Comparison of ENCODE assay signal across 21 mouse cellular contexts in the genomic region with DNA sequence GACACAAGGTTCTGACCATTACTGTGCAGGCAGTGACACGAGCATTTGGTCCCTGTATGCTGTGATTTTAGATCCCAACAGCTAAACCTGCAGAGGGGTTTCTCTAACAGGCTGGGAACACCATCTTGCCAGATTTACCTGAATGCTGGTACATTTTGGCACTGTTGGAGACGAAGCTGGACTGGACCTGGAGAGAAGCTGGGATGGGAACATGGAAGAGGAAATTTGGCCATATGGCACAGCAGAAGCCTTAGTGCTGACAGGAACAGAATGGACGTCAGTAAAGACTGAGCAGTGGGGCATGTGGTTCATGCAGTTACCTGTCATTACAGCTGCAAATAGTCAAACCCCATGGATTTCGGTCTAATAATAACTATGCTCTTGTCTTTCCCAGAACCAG.
DNase-seq lines count a peak whose midpoint lies in the region; TF ChIP-seq lines count a peak whose summit lies in the region.
"Had no signal": no experiment of that assay in that cellular context is flagged by ENCODE, and none has a peak within 500 bp of the region (broad histone marks: within the 10 kb centered on the region; RNA-seq: fewer than 3 reads in every experiment).

No protein-coding gene starts in this region.

- intact Hi-C loops in left cerebral cortex, adult 2 months (cut with DNase I) = no loop called here
- intact Hi-C loops in left cerebral cortex, postnatal 4 days (cut with DNase I) = no loop called here

- H3K27me3 ChIP-seq in cerebellum, adult 2 months (ENCODE audit: control insufficient read depth, insufficient read depth, low read length) = no peaks in the 10 kb centered on the region
- H3K27me3 ChIP-seq: CH12.LX; embryonic facial prominence, embryonic 12.5 days; forebrain, embryonic 12.5 days; heart, embryonic 15.5 days; hindbrain, embryonic 13.5 days; Patski had no signal

- H3K4me3 ChIP-seq in left cerebral cortex, adult 2 months = no peak overlapping the region
- H3K4me3 ChIP-seq in cerebellum, adult 2 months (replicated peaks; ENCODE audit: insufficient read depth, low read depth, low read length) = no peak overlapping the region
- H3K4me3 ChIP-seq: embryonic facial prominence, embryonic 12.5 days; forebrain, embryonic 12.5 days; gastrocnemius, adult 2 months; heart, embryonic 15.5 days; hindbrain, embryonic 13.5 days had no signal

- DNase-seq in left cerebral cortex, adult 2 months (ENCODE audit: extremely low spot score in 1 of 2, low spot score in 2 of 2) = no peak
- DNase-seq in left cerebral cortex, postnatal 4 days = no peak
- DNase-seq in cerebellum, adult 2 months = peak; percentile 65 to 87
- peak; percentile 19 to 26 for DNase-seq in cerebellum, postnatal 10 days
- no peak for DNase-seq in gastrocnemius, postnatal 4 days (ENCODE audit: low spot score in 2 of 2)
- DNase-seq in frontal cortex, adult 2 months (ENCODE audit: extremely low spot score in 1 of 2, low spot score in 1 of 2) = no peak
- DNase-seq in retina, postnatal 1 day = no peak
- DNase-seq: adrenal gland, adult 2 months; adrenal gland, postnatal 36 days; gastrocnemius, adult 2 months; gastrocnemius, postnatal 25 days; heart, adult 18-20 months; heart, postnatal 14 days; kidney, adult 11 months had no signal

- peaks cover 6% of the 10 kb centered on the region; the same call in 1 of the 2 replicates for H3K4me1 ChIP-seq in cerebellum, adult 2 months (ENCODE audit: control insufficient read depth, insufficient read depth, low read length)
- H3K4me1 ChIP-seq: embryonic facial prominence, embryonic 12.5 days; forebrain, embryonic 12.5 days; heart, embryonic 15.5 days; hindbrain, embryonic 13.5 days had no signal

- no peak for TF ChIP-seq POLR2A in cerebellum, adult 2 months (IDR thresholded peaks at IDR 0.05; ENCODE audit: borderline replicate concordance, insufficient read depth, low read length)

- no peak for TF ChIP-seq CTCF in left cerebral cortex, adult 2 months (IDR thresholded peaks at IDR 0.05)
- no peak for TF ChIP-seq CTCF in cerebellum, adult 2 months (IDR thresholded peaks at IDR 0.05; ENCODE audit: borderline replicate concordance, insufficient read depth, low read depth, low read length)

- WGBS in cerebellum, adult 2 months = 14% methylated on average over 4 of the region's 4 CpGs

- H3K27ac ChIP-seq in left cerebral cortex, adult 2 months = peak overlapping the region; percentile 15; the same call in 1 of the 2 replicates
- H3K27ac ChIP-seq in cerebellum, adult 2 months (ENCODE audit: insufficient read depth, low read length) = peak overlapping the region; percentile 33; the same call in 1 of the 2 replicates
- H3K27ac ChIP-seq: embryonic facial prominence, embryonic 12.5 days; forebrain, embryonic 12.5 days; gastrocnemius, adult 2 months; heart, embryonic 15.5 days; hindbrain, embryonic 13.5 days; hindbrain, postnatal 0 days had no signal

Comparison
In these comparisons a context has a peak if more than half of its experiments do, and no peak if none do; other contexts are left out.
1. DNase-seq: peak in cerebellum, adult 2 months (2 of 2) and cerebellum, postnatal 10 days (2 of 2); none in left cerebral cortex, adult 2 months (0 of 2), left cerebral cortex, postnatal 4 days (single experiment), gastrocnemius, postnatal 4 days (0 of 2), frontal cortex, adult 2 months (0 of 2) and retina, postnatal 1 day (single experiment).